Mouse (Mus musculus) T-helper 2 cell (primary cell): Measurements from ENCODE around the gene Gm12394.
"Not testable (repeated sequence)": the region's sequence is repeated elsewhere in the genome, so short reads cannot be mapped to it uniquely, and the experiment has no call there.

Experiments
- in situ Hi-C: fragments of 300-600 bp; cut with MboI, MseI; formaldehyde crosslinking; loops from one replicate; pipeline ENCODE4 v1.15.1; 2025; ENCODE audit warnings: high pct_unique_total_duplicates

Gm12394 gene

GRCm38 (mm10) chr4:42856671-42857070, at the start of gene Gm12394:
Gm12394 (minus strand) TSS chr4:42856771.
- in situ Hi-C loops, result not testable (repeated sequence)

- in situ Hi-C loops, result no loop called here
Observed at GRCm38 (mm10) chr4:42904966-42905365, 48.4 kb upstream of the Gm12394 start.

- in situ Hi-C loops, result no loop called here
Observed at GRCm38 (mm10) chr4:42904523-42904922, 48.0 kb upstream of the Gm12394 start.

- in situ Hi-C loops, result no loop called here
Observed at GRCm38 (mm10) chr4:42903942-42904341, 47.4 kb upstream of the Gm12394 start.

- in situ Hi-C loops, result no loop called here
Observed at GRCm38 (mm10) chr4:42902730-42903129, 46.2 kb upstream of the Gm12394 start.

GRCm38 (mm10) chr4:42902174-42902573, 45.6 kb upstream of the Gm12394 start:
- in situ Hi-C loops, result no loop called here

GRCm38 (mm10) chr4:42900878-42901277, 44.3 kb upstream of the Gm12394 start:
- in situ Hi-C loops, result no loop called here

- in situ Hi-C loops, result no loop called here
Observed at GRCm38 (mm10) chr4:42898914-42899313, 42.3 kb upstream of the Gm12394 start.

GRCm38 (mm10) chr4:42895118-42895517, 38.5 kb upstream of the Gm12394 start:
- in situ Hi-C loops, result no loop called here

- in situ Hi-C loops, result no loop called here
Observed at GRCm38 (mm10) chr4:42891176-42891575, 34.6 kb upstream of the Gm12394 start.

GRCm38 (mm10) chr4:42888806-42889205, 32.2 kb upstream of the Gm12394 start:
- in situ Hi-C loops, result no loop called here

GRCm38 (mm10) chr4:42886926-42887325, 30.4 kb upstream of the Gm12394 start:
- in situ Hi-C loops, result no loop called here

GRCm38 (mm10) chr4:42880677-42880948, 24.0 kb upstream of the Gm12394 start:
- in situ Hi-C loops, result no loop called here

GRCm38 (mm10) chr4:42879829-42880676, 23.5 kb upstream of the Gm12394 start:
- in situ Hi-C loops, result no loop called here

GRCm38 (mm10) chr4:42877657-42878056, 21.1 kb upstream of the Gm12394 start:
- in situ Hi-C loops, result no loop called here

GRCm38 (mm10) chr4:42876586-42877291, 20.2 kb upstream of the Gm12394 start:
- in situ Hi-C loops, result no loop called here

- in situ Hi-C loops, result loop anchor here (5.0 kb wide), 1 partner anchor 88 kb away; no protein-coding TSS in a partner anchor
Observed at GRCm38 (mm10) chr4:42874134-42874533, 17.6 kb upstream of the Gm12394 start, which contains the start of gene Fam205c. Fam205c (minus strand) TSS chr4:42874234.

- in situ Hi-C loops, result loop anchor here (5.0 kb wide), 1 partner anchor 89 kb away; no protein-coding TSS in a partner anchor
Observed at GRCm38 (mm10) chr4:42872746-42873435, 16.3 kb upstream of the Gm12394 start.

- in situ Hi-C loops, result loop anchor here (5.0 kb wide), 1 partner anchor 90 kb away; no protein-coding TSS in a partner anchor
Observed at GRCm38 (mm10) chr4:42872151-42872550, 15.6 kb upstream of the Gm12394 start.

GRCm38 (mm10) chr4:42870748-42871147, 14.2 kb upstream of the Gm12394 start:
- in situ Hi-C loops, result loop anchor here (5.0 kb wide), 1 partner anchor 92 kb away; no protein-coding TSS in a partner anchor

- in situ Hi-C loops, result loop anchor here (10.0 kb wide), 2 partner anchors 563 to 913 kb away; no protein-coding TSS in a partner anchor
Observed at GRCm38 (mm10) chr4:42868193-42868592, 11.6 kb upstream of the Gm12394 start.

- in situ Hi-C loops, result loop anchor here (10.0 kb wide), 2 partner anchors 563 to 913 kb away; no protein-coding TSS in a partner anchor
Observed at GRCm38 (mm10) chr4:42867390-42867789, 10.8 kb upstream of the Gm12394 start.
